Mouse (Mus musculus) thymus, postnatal 4 days (tissue): Measurements from ENCODE around the gene H2-D1.

Experiments
- DNase-seq: peaks from one replicate; pipeline ENCODE4 v3.0.0; 2021

Gene H2-D1

DNA sequence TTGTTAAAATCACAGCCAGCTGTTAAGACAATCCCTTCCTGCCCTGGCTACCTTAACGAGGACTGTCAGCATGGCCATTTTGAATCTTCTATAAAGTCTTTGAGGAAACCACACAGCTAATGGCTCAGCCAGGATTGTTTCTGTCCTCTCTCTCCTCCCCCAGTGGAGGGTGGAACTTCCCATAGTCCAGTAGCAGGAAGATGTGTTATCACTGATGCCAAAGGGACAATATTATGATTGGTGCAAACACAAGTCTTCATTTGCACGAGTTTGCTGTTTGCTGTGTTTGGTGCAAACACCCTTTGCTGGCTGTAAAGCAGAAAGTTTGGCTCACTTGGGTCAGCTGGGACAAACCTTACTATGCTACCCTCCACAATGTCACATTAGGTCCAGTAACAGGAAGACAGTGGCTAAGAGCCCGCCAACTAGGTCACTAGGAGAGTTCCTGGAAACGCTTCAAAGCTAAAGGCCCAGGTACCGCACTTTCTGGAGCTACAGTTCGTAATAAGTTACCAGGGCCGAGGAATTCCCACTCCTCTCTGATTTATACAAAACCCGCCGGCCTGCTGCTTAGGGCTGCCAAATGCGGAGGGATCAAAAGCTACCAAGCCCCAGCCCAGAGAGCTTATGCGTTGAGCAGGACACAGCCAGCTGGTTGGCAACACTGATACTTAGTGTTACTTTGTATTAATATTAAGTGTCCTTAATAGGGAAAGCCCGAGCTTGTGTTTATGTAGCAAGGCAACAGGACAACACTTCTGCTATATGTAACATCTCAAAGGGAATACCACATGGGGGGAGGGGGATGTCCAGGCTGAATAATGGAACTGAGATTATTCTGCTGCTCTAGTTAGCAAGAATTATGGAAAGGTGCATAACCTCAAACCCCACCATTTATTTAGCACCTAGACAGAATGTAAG is 21.9 kb upstream of the H2-D1 start:
- no peak for DNase-seq

DNA sequence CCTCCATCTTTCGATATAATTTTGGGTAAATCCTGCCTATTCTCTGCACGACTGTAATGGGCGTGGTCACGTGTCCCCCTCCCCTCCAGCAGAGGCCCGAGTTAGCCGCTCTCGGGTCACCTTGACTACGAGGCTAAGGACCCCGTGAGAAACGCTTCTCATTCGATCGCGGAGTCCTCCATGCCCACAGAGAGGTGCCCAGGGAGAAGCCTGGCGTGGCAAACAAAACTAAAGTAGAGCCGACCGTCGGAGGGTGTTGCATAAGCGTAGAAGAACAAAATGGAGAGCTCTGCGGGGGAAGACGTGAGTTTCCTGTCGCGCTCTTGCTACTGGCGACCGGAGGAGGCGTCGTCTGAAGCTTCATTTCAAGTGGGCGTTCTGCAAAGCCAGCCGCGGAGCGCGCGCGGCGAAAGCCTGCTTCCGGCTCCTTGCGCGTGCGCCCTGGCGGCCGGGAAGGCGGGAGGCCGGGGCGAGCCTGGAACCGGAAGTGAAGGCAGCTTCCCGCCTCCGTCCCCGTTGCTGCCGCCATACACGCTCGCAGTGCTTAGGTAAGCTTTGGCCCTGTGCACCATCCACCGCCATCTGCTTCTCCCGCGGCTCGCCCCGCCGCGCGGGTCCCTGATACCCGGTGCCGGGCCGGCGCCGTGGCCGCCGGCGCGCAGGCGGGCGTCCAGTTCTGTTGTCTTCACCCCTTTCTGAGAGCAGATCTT is 21.1 kb upstream of the H2-D1 start, which contains the start of gene Ddx39b:
TSS of gene Ddx39b (plus strand) at position 442 of the 710 bp plus-strand sequence.
- peak; percentile 96 for DNase-seq

DNA sequence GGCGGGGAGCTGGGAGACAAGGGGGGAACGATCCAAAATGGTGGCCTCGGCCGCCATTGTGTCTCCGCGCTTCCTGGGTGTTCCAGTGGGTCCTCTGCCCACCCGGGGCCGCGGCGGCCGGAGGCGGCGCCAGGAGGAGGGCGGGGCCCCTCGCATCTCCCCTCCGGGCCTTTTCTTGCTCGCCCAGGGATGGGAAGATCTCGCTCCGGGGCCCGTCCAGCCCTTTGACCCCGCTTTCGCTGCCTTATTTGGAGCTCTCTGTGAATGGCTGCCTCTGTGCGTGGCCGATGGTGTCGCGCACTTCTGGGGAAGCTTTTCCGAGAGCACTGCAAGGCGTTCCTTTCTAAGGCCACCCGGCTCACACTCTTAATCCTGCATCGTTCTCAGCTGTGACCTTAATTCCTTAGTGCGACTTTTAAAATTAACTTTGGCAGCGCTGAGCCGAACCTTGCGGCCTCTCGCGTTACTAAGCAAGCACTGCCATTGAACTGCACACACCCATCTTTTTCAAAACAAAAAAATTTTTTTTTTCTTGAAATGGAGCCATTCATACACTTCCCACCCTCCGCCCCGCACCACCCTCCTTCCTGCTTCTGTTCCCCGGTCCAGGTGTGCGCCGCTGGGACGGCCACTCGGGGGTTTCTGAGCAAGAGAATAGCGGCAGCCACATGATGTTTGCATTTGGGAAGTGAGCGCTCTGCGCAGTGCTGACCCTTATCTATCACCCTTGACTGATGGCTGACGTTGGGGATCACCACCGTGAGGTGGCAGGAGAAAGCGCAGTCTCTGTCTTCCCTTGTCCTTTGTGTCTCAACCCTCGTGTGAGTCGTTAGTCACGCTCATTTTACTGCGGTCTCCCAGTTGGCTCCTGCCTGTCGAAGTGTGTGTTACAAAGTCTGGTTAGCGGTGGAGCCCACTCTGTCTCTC is 20.3 kb upstream of the H2-D1 start:
- DNase-seq: peak; percentile 70

DNA sequence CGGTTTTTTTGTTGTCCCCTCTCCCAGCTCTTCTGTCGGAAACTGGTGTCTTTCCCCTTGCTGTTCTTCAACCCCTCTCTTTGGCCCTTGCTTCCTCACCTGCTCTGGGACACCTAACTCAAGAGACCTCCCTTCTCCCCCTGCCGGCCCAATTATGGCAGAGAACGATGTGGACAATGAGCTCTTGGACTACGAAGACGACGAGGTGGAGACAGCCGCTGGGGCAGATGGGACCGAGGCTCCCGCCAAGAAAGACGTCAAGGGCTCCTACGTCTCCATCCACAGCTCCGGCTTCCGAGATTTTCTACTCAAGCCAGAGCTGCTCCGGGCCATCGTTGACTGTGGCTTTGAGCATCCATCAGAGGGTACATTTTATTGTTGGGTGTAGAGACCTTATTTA is 19.4 kb upstream of the H2-D1 start:
- DNase-seq: peak; percentile 58

DNA sequence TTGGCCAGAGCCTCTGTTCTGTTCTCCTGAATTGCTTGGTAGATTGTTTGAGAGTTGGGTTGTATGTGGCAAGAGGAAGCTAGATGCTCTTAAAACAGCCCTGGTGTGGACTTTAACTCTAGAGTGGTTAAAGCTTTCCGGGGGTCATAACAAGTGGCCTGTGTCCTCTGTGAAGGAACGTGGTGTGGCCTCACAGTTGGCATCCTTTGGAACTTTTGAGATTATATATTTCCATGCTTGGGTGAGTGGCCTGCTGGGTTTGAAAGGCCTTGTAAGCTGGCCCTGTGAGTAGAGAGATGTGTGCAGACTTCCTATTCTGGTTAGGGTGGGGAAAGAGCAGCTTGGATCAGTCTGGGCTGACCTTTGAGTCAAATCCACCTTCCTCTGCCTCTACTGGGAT is 17.5 kb upstream of the H2-D1 start:
- DNase-seq: no peak

DNA sequence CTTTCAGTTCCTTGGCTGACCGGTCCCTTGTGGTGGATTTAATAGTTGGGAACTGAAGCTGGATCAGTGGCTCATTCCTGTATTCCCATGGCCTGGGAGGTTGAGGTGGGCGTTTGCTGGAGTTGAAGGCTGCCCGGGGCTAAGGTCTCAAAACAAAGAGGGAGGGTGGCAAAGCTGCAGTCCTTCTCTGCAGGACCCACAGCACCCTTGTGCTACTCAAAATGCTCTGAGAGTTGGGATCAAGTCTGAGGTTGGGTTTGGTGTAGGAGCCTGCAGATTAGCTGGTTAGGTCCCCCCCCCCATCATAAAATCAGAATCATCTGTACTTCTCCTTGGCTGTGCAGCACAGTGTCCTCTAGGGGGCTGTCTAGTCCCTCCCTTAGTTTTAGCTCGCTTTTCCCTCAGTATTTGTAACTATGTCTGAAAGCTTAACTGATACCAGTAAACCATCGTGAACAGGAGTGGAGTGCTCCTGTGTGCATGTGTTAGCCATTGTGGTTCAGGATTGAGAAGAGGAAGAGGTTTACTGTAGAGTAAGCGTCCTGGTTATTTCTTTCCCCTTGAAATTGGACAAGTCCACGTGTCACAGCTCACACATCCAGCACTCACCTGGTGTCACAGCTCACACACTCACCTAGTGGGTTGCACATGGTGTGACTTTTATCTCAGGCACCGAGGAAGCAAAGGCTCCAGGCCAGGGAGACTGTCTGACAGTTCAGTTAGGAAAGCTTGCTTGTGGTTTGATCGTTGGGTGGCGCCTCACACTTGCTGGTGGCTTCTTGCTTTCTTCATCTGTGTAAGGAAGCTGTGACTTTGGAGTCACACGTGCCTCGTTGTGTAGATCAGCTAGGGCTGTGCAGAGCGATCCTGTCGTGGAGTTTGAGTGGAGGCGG is 16.6 kb upstream of the H2-D1 start:
- peak; percentile 49 for DNase-seq

DNA sequence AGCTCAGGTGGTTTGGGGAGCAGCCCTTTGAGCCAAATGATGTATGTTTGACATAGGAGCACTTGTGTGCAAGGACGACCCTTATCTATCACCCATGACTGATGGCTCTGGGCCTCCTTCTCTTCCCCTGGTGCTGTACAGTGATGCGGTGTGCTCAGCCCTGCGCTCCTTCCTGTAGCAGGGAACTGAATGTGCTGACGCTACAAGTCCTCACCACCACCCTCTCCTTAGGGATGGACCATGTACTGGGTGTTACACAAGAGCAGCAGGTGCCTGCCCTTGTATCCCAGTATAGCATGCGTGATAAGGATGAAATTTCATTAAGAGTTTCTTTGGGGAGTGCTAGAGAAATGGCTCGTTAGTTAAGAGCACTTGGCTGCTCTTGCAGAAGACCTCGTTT is 15.4 kb upstream of the H2-D1 start:
- DNase-seq: no peak

DNA sequence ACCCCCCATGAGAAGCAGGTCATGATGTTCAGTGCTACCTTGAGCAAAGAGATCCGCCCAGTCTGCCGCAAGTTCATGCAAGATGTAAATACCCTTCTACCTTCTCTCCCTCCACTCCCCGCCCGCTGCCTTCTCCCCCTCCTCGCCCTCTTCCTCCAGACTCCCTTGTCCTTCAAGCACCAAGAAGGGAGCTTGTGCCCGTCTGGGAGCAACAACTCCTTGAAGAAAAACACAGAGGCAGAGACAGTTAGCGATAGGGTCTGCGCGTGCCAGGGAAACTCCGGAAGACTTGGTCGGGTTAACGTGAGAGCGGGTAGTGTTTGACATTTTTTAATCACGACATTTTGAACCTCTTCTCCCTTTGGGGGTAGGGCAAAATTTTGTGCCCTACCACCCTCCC is 13.5 kb upstream of the H2-D1 start:
- DNase-seq: no peak

DNA sequence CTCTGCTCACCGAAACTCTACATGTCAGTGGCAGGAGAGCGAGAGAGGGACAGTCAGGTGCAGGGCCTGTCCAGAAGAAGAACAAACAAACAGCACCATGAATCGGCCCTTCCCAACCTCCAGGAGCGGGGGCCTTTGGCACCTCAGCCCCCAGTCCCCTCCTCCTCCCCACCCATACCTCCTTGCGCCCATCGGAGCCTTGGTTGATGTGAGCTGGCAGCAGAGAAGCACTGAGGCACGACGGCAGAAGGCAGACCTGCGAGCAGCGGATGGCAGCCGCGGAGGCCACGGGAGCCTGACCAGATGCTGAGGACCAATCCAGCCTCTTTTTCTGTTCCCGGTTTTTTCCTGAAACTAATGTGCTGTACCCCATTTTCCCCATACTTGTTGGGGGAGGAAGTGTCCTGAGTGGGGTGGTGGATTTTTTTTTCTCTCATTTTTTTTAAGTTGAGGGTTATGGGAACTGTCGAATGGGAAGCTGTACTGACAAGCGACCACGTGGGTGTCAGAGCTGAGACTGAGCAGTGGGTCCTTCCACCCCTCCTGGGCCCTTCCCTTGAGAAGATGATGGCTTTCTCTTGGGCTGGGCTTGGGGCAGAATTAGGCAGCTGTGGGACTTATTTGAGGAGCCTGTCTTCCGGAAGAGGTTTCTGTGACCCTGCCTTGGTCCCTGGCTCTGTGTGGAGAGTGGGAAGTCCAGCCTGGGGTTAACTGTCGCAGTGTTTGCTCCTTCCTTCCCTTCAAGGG is 12.9 kb upstream of the H2-D1 start:
- peak; percentile 13 for DNase-seq

DNA sequence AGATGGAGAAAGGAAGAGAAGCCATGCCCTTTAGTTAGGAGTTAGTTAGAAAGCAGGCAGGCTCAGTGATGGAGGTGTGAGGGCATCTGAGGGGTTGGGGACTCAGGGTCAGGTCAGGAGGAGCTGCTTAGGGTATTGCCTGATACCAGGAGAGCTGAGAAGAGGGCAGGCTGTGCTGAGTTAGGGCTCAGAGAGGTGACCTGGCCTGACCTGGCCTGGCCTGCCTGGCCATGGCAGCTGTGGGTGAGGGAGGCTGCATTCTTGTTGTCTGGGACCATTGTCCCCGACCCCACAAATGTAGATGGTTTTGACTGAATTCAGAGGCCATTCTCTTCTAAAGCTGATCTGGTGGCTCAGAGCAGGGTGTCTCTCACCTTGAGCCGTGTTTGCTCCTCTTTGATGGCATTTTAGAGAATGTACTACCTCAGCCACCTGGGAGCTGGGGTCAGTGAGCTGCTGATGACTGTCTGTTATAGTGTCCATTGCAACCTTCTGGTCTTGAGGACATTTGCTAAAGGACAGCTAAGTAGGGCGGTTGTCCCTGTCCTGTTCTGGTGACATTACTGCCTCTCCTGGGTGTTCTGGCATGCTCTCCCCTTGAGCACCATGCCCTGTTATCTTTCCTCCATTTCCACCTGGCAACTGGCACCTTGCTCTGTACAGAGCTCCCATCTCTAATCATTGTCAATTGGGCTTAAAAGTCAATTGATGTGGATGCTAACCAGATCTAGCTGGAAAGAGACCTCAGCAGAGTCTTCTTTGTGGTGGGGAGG is 12.0 kb upstream of the H2-D1 start:
- DNase-seq: peak; percentile 21

DNA sequence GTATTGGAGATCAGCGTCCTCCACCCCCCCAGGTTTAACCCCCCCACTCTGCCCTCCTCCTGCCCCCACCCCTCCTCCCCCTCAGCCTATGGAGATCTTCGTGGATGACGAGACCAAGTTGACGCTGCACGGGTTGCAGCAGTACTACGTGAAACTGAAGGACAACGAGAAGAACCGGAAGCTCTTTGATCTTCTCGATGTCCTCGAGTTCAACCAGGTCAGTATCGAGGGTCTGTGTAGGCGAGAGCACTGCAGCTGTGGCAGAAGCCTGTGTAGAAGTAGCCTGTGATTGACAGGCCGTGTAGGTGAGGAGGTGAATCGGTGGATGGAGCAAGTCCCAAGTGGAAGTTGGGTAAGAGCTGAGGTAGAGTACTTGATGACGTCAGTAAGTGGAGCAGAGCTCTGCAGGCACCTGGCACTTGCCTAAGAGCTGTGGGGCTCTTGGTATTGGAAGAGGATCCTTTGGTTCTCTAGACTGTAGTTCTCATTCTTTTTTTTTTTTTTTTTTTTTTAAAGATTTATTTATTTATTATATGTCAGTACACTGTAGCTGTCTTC is 11.3 kb upstream of the H2-D1 start:
- no peak for DNase-seq

DNA sequence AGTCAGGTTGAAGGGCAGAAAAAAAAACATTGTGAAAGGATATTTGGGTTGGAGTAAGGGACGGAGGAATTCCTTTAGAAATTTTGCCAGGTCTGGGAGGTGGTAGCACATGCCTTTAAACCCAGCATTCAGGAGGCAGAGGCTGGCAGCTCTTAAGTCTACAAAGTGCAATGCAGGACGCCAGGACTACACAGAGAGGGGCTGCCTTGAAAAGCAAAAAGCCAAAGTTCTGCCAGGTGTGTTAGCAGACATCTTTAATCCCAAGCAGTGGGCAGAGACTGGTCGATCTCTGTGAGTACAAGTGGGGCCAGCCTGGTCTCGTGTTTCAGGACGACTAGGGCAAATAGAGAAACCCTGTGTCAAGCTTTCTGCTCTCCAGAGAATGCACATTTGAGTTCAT is 10.5 kb upstream of the H2-D1 start:
- DNase-seq: no peak

DNA sequence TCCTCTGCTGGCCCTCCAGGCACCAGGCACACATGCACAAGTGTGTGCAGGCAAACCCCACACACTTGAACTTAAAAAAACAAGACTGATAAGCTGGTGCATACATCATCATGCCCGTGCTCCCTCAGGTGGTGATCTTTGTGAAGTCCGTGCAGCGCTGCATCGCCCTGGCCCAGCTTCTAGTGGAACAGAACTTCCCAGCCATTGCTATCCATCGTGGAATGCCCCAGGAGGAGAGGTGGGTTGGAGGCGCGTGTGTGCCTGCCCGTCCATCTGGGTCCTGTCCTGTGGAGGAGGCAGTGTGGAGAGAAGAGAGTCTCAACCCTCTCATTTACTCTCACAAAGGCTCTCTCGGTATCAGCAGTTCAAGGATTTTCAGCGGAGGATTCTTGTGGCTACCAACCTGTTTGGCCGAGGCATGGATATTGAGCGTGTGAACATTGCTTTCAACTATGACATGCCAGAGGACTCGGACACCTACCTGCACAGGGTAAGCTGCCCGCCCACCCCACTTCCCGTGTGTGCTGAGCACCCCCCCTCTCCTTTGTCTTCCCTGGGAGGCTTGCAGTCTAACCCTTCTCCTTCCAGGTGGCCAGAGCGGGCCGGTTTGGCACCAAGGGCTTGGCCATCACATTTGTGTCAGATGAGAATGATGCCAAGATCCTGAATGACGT is 9.8 kb upstream of the H2-D1 start:
- no peak for DNase-seq

DNA sequence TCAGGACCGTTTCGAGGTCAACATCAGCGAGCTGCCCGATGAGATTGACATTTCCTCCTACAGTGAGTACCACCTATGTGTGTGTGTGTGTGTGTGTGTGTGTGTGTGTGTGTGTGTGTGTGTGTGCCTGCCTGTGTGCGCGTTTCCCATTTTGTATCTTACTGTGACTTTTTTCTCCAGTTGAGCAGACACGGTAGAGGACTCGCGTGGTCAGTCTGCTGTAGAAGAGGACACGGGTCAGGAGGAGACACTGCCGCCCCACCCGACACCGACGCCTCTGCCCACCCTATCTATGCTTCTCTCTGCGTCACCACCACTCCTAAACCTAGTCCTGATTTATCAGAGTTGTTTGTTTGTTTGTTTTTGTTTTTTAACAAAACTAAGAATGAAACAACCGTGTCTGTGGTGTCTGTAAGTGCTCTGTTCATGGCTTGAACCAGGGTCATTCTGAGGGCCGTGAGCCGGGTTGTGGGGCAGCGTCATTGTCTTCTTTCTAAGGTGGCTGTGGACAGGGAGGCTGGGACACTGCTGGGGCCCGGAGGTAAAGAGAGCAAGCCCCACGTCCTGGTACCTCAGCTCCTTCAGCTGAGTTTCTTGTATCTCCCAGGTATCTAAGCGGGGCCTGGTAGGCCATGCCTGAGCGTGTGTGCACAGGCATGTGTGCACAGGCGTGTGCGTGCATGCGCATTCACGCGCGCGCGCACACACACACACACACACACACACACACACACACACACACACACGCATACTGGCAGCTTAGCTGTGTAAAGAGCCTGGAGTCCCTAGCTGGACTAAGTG is 9.0 kb upstream of the H2-D1 start:
- no peak for DNase-seq

DNA sequence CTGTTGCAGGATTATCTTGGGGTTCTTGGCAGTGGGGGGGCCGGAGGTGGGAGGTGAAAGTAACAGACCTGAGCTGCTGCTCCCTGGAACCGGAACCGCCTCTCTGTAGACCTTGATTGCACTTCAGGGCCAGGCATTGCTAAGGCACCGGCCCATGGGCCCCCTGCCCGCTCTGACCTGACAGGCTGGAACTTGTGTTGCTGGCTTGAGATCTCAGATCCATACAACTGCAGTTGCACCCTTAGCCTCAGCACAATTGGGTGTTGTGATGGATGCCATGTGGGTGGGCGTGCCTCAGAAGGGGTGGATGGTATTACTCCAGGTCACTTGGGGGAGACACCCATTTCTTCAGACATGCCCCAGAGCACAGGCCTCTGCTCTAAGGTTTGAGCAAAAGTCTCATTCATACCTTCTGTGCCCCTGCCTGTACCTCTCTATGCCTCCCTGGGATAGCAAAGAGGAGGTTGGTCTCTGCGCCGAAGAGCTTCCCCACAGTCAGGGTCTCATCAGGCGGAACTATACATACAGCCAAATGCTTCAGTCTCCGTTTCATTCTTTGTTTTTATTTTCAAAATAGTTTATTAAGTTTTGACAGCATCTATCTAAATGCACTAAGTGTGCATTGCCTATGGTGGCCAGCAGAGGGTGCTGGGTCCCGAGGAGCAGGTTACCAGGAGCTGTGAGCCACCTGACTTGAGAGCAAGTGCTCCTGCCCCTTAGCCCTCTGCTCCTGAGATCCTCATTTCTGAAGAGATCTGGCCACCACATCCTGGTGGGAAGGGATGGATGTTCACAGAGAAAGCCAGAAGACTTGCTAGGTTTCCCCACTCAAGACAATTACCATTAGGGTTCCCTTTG is 8.1 kb upstream of the H2-D1 start:
- DNase-seq: peak; percentile 88

DNA sequence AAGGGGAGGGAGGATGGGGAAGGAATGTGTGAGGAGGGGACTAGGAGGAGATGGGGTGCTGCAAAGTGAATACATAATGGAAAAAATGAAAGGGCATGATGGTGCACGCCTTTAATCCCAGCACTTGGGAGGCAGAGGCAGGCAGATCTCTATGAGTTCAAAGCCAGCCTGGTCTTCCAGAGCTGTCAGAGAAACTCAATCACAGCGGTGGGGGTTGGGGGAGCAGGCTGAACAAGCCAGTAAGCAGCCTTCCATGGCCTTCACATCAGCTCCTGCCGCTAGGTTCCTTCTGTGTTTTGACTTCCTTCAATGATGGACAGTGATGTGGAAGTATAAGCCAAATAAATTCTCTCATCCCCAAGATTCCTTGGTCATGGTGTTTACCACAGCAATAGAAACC is 7.2 kb upstream of the H2-D1 start:
- no peak for DNase-seq

DNA sequence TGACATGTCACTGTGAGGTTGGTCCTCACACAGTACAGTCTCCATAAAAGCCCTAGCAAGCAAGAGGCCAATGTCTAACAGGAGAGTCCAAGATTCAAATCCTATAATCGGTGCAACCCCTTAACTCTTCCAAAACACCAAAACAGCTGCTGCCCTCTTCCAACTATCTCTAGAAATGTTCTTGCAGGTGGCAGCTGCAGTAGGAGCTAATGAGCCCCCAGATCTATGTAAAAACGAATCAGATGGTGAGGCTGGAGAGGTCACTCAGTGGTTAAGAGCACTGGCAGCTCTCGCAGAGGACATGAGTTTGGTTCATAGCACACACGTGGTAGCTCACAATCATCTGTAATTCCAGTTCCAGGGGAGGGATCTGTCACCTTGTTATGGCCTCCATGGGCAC is 6.8 kb upstream of the H2-D1 start:
- DNase-seq: no peak

DNA sequence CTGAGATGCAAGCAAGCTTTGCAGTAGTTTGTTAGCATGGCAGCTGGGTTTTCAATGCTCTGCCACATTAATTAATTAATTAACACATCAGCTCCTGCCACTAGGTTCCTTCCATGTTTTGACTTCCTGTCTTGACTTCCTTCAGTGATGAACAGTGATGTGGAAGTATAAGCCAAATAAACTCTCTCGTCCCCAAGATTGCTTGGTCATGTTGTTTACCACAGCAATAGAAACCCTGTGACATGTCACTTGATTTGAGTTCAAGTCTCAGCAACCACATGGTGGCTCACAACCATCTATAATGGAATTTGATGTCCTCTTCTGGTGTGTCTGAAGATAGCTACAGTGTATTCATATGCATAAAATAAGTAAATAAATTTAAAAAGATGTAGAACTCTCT is 5.2 kb upstream of the H2-D1 start:
- DNase-seq: no peak
